Mouse (Mus musculus): Measurements from ENCODE around the gene Ankrd65. TPM values are rescaled to one million over a fixed set of nuclear protein-coding genes. Genes with fewer than 3 reads are reported as not detected.
A peak's percentile ranks its signal among the peaks of the same experiment; 100 is the strongest.
"Not testable (repeated sequence)": the region's sequence is repeated elsewhere in the genome, so short reads cannot be mapped to it uniquely, and the experiment has no call there.

Ankrd65 gene
- polyA plus RNA-seq, 1 experiment from 2014 or later = 0.43 TPM

GRCm38 (mm10) chr4:155780895-155781294 lies 9.3 kb upstream of the Ankrd65 start:
- no peak overlapping the region for H3K4me2 ChIP-seq (replicated peaks; ENCODE audit: low read depth, low read length)
- no peak overlapping the region for H3K9ac ChIP-seq (ENCODE audit: low read depth, low read length)
- no peak; the same call in 1 of the 2 replicates for ATAC-seq (ENCODE audit: low FRiP score, low TSS enrichment)
- H3K27me3 ChIP-seq (ENCODE audit: control insufficient read depth, insufficient read depth, low read length) = no peaks in the 10 kb centered on the region
- H3K27ac ChIP-seq (ENCODE audit: low read depth, low read length) = 0 out of 2 replicates have a peak overlapping the region, but pooled peaks have one; percentile 24
- peaks cover 18% of the 10 kb centered on the region; the same call in 1 of the 2 replicates for H3K4me1 ChIP-seq (ENCODE audit: control insufficient read depth, insufficient read depth, low read length)
- WGBS = 11% methylated on average over 6 of the region's 6 CpGs
- H3K36me3 ChIP-seq (ENCODE audit: control insufficient read depth, insufficient read depth, low read length) = no peaks in the 10 kb centered on the region
- H3K9me3 ChIP-seq (ENCODE audit: control insufficient read depth, low read length) = no peaks in the 10 kb centered on the region
- H3K4me3 ChIP-seq (ENCODE audit: low read length) = no peak overlapping the region

DNA sequence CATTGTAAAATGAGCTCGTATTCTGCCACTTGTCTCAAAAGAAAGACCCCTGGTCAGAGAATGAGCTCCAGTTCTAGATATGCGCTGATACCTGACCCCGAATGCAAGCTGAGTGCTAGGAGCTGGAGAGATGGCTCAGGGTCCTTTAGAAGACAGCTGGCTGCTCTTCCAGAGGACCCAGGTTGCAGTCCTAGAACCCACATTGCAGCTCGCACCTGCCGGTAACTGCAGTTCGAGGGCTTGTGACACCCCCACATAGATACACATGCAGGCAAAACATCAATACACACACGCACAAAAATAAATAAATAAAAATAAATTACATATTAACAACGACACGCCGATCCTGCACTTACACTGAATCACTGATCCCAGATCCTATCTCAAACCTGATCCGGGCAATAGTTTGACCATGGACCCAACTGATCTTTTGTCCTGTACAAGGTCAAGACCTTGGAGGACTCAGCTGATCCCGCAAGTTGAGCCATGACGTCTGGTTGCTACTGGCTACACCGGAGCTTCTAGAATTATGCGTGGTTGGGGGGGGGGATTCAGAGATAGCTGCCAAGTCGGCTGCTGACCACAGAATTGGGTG lies 6.7 kb upstream of the Ankrd65 start:
- Histone ChIP-seq H3K9me3 (ENCODE audit: control insufficient read depth, low read length) (no peaks in the 10 kb centered on the region), H3K36me3 (ENCODE audit: control insufficient read depth, insufficient read depth, low read length) (no peaks in the 10 kb centered on the region), H3K27me3 (ENCODE audit: control insufficient read depth, insufficient read depth, low read length) (no peaks in the 10 kb centered on the region), H3K4me2 (replicated peaks; ENCODE audit: low read depth, low read length) (peak overlapping the region; percentile 87), H3K9ac (ENCODE audit: low read depth, low read length) (peak overlapping the region; percentile 81; the same call in 1 of the 2 replicates), H3K27ac (ENCODE audit: low read depth, low read length) (no peak overlapping the region; the same call in 1 of the 2 replicates), H3K4me1 (ENCODE audit: control insufficient read depth, insufficient read depth, low read length) (peaks cover 14% of the 10 kb centered on the region; the same call in 1 of the 2 replicates), H3K4me3 (ENCODE audit: low read length) (peak overlapping the region; percentile 60)
- 0 out of 2 replicates have a peak, but pooled peaks have one; percentile 1 for ATAC-seq (ENCODE audit: low FRiP score, low TSS enrichment)
- 38% methylated on average over 16 of the region's 16 CpGs for WGBS

- ATAC-seq (ENCODE audit: low FRiP score, low TSS enrichment) = peak; percentile 82
- Histone ChIP-seq H3K9me3 (ENCODE audit: control insufficient read depth, low read length) (no peaks in the 10 kb centered on the region), H3K4me1 (ENCODE audit: control insufficient read depth, insufficient read depth, low read length) (peaks cover 14% of the 10 kb centered on the region; the same call in 1 of the 2 replicates), H3K27ac (ENCODE audit: low read depth, low read length) (peak overlapping the region; percentile 67), H3K36me3 (ENCODE audit: control insufficient read depth, insufficient read depth, low read length) (no peaks in the 10 kb centered on the region), H3K4me3 (ENCODE audit: low read length) (peak overlapping the region; percentile 60), H3K9ac (ENCODE audit: low read depth, low read length) (peak overlapping the region; percentile 81), H3K4me2 (replicated peaks; ENCODE audit: low read depth, low read length) (peak overlapping the region; percentile 87), H3K27me3 (ENCODE audit: control insufficient read depth, insufficient read depth, low read length) (no peaks in the 10 kb centered on the region)
- under 1% methylated on average over 52 of the region's 52 CpGs for WGBS
These were observed 6.0 kb upstream of the Ankrd65 start for GRCm38 (mm10) chr4:155784081-155784701.

DNA sequence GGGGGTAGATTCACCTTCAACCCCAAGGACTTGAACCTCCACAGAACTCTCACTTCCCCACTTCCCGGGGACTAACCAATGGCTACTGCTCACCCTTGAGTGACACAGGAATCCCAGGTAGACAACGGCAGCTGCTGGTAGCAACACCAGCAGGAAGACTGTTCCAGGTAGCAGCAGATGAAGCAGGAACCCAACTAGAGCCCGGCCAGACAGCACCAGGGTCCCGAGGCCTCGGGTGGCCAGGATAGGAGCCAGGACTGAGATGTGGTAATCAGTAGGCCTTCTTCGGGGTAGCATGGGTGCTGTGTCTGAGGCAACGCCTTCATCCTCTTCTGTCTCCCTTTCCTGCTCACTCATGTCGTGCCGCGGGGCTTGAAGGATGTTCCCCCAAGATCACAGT lies 5.0 kb upstream of the Ankrd65 start:
- Histone ChIP-seq H3K36me3 (ENCODE audit: control insufficient read depth, insufficient read depth, low read length) (no peaks in the 10 kb centered on the region), H3K4me1 (ENCODE audit: control insufficient read depth, insufficient read depth, low read length) (peaks cover 14% of the 10 kb centered on the region; the same call in 1 of the 2 replicates), H3K4me3 (ENCODE audit: low read length) (no peak overlapping the region), H3K27ac (ENCODE audit: low read depth, low read length) (no peak overlapping the region), H3K9ac (ENCODE audit: low read depth, low read length) (no peak overlapping the region), H3K9me3 (ENCODE audit: control insufficient read depth, low read length) (no peaks in the 10 kb centered on the region), H3K27me3 (ENCODE audit: control insufficient read depth, insufficient read depth, low read length) (no peaks in the 10 kb centered on the region), H3K4me2 (replicated peaks; ENCODE audit: low read depth, low read length) (no peak overlapping the region)
- no peak for ATAC-seq (ENCODE audit: low FRiP score, low TSS enrichment)
- WGBS = 75% methylated on average over 10 of the region's 10 CpGs

- peak within 1 kb of the TSS; percentile 81 for H3K9ac ChIP-seq (ENCODE audit: low read depth, low read length)
These were observed 4.4 kb upstream of the Ankrd65 start, which contains the start of gene Tmem88b for GRCm38 (mm10) chr4:155785819-155786218. Tmem88b (minus strand) TSS chr4:155785874.

GRCm38 (mm10) chr4:155788300-155788699 lies 1.9 kb upstream of the Ankrd65 start:
- no peak for ATAC-seq (ENCODE audit: low FRiP score, low TSS enrichment)
- Histone ChIP-seq H3K9me3 (ENCODE audit: control insufficient read depth, low read length) (no peaks in the 10 kb centered on the region), H3K27me3 (ENCODE audit: control insufficient read depth, insufficient read depth, low read length) (no peaks in the 10 kb centered on the region), H3K36me3 (ENCODE audit: control insufficient read depth, insufficient read depth, low read length) (no peaks in the 10 kb centered on the region), H3K4me1 (ENCODE audit: control insufficient read depth, insufficient read depth, low read length) (peaks cover 8% of the 10 kb centered on the region; the same call in 1 of the 2 replicates), H3K27ac (ENCODE audit: low read depth, low read length) (no peak overlapping the region), H3K4me3 (ENCODE audit: low read length) (no peak overlapping the region), H3K9ac (ENCODE audit: low read depth, low read length) (no peak overlapping the region), H3K4me2 (replicated peaks; ENCODE audit: low read depth, low read length) (no peak overlapping the region)
- 86% methylated on average over 3 of the region's 3 CpGs for WGBS

More at GRCm38 (mm10) chr4:155785819-155786218, 4.4 kb upstream of the Ankrd65 start, which contains the start of gene Tmem88b:
- no peak for ATAC-seq (ENCODE audit: low FRiP score, low TSS enrichment)
- H3K36me3 ChIP-seq (ENCODE audit: control insufficient read depth, insufficient read depth, low read length) = no peaks in the 10 kb centered on the region
- H3K9me3 ChIP-seq (ENCODE audit: control insufficient read depth, low read length) = no peaks in the 10 kb centered on the region
- no peaks in the 10 kb centered on the region for H3K27me3 ChIP-seq (ENCODE audit: control insufficient read depth, insufficient read depth, low read length)
- no peak within 1 kb of the TSS for H3K27ac ChIP-seq (ENCODE audit: low read depth, low read length)
- H3K4me1 ChIP-seq (ENCODE audit: control insufficient read depth, insufficient read depth, low read length) = peaks cover 13% of the 10 kb centered on the region; the same call in 1 of the 2 replicates
- peak within 1 kb of the TSS; percentile 87 for H3K4me2 ChIP-seq (replicated peaks; ENCODE audit: low read depth, low read length)
- WGBS = 80% methylated on average over 5 of the region's 5 CpGs
- H3K4me3 ChIP-seq (ENCODE audit: low read length) = peak within 1 kb of the TSS; percentile 60; the same call in 1 of the 2 replicates

- not testable (repeated sequence) for H3K9ac ChIP-seq (ENCODE audit: low read depth, low read length); H3K27ac ChIP-seq (ENCODE audit: low read depth, low read length); H3K36me3 ChIP-seq (ENCODE audit: control insufficient read depth, insufficient read depth, low read length); ATAC-seq (ENCODE audit: low FRiP score, low TSS enrichment); H3K27me3 ChIP-seq (ENCODE audit: control insufficient read depth, insufficient read depth, low read length); H3K4me3 ChIP-seq (ENCODE audit: low read length); H3K9me3 ChIP-seq (ENCODE audit: control insufficient read depth, low read length); H3K4me1 ChIP-seq (ENCODE audit: control insufficient read depth, insufficient read depth, low read length); H3K4me2 ChIP-seq (replicated peaks; ENCODE audit: low read depth, low read length)
- WGBS = 80% methylated on average over 4 of the region's 4 CpGs
These were observed 1.4 kb upstream of the Ankrd65 start for GRCm38 (mm10) chr4:155788833-155789232.

- Histone ChIP-seq H3K4me3 (ENCODE audit: low read length) (no peak overlapping the region), H3K4me2 (replicated peaks; ENCODE audit: low read depth, low read length) (no peak overlapping the region), H3K27me3 (ENCODE audit: control insufficient read depth, insufficient read depth, low read length) (no peaks in the 10 kb centered on the region), H3K9ac (ENCODE audit: low read depth, low read length) (no peak overlapping the region), H3K4me1 (ENCODE audit: control insufficient read depth, insufficient read depth, low read length) (no peaks in the 10 kb centered on the region), H3K9me3 (ENCODE audit: control insufficient read depth, low read length) (no peaks in the 10 kb centered on the region), H3K27ac (ENCODE audit: low read depth, low read length) (no peak overlapping the region), H3K36me3 (ENCODE audit: control insufficient read depth, insufficient read depth, low read length) (no peaks in the 10 kb centered on the region)
- 41% methylated on average over 3 of the region's 3 CpGs for WGBS
- peak; percentile 37; the same call in 1 of the 2 replicates for ATAC-seq (ENCODE audit: low FRiP score, low TSS enrichment)
These were observed 467 bp downstream of the Ankrd65 start for GRCm38 (mm10) chr4:155790650-155791161.

Data from kidney, embryonic 14.5 days (tissue).